Mouse (Mus musculus): ENCODE data around the gene Rpl34.

The Rpl34 gene

DNA sequence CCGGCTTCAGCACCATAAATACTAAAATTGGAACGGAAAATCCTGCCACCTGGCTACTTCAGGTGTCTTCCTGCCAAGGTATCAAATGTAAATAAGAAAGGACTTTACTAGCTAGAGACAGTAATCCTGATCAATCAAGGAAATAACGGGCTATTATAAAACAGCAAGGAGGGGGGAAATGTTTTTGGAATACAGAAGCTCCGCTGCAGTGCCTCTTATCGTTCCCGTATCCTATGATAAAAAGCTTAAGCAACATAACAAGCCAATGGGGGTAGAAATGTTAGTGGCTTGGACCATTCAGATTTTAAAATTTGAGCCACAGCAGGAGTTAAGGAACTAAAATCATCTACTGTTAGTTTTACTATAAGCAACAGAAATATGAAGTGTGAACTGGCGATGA is 20.1 kb downstream of the Rpl34 start:
- no peak for DNase-seq

DNA sequence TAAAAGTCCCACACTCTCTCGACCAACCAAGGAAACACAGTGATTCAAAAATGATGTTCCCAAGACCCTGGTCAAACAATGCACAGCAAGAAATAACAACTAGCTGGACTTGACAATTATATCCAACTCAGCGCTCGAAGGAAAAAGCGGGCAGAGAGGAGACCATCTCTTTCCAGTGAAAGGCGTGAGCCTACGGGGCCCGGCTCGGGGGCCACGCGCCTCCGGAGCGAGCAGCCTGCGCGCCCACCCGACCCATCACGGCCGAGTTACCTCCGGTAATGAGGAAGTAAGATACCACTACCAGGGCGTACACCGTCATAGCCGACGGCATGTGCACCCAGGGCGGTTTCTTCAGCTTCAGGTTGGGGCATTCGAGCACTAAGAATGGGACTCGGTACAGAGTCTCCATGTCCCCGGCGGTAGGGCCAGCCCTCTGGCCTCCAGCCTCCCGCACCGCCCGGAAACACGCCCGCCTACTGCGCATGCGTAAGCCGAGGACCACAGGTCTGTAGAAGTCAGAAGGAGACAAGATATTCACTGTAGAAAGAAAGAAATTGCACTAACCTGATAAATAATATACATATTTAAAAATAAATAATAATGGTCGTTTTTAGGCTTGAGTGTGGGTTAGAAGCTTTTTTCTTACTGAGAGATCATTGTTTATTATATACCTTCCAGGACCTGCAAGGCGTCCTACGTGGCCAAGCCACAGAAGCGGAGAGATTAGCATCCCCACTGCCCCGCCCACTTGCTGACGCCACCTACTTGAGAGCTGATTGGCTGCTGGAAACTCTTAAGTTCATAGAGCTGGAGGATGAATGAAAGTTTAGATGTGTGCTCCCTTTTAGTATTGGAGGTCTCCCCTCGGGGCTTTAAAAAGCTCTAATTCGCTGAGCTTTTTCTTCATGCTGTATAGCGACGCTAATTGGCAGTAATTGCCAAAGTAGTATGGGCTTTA is 21.0 kb downstream of the Rpl34 start, which contains the start of gene Ostc:
Gene Ostc (minus strand): TSS at position 478 of the 958 bp plus-strand sequence.
- DNase-seq: peak; percentile 94

DNA sequence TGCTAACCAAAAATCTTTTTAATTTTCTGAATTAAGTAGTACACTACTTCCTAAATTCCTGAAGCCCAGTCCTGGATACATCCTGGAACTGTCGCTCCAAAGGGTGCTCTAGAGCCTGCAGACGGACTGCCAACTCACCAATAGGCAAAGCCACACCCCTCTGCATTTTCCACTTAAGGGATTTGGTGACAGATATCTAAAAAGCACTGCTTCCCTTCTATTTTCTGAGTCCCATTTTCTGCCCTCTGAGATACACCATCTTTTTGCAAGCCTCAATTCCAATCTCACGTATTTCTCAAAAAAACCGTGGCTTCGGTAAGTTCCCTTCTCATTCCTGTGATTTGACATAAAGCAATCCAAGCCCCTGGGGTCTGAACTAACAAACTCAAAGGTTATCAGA is 21.7 kb downstream of the Rpl34 start:
- no peak for DNase-seq

DNA sequence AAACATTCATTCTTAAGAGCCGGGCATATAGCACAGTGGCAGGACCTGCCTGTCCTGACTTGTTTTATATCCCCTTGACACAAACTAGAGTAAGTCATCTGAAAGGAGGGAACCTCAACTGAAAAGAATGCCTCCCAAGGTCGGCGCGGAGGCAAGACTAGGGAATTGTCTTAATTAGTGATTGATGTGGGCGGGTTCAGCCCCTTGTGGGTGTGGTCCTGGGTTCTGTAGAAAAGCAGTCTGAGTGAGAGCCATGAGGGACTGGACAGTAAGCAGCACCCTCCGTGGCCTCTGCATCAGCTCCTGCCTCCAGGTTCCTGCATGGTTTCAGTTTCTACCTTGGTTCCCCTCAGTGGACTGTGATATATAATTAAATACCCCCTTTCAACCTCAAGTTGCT is 27.9 kb downstream of the Rpl34 start:
- no peak for DNase-seq

DNA sequence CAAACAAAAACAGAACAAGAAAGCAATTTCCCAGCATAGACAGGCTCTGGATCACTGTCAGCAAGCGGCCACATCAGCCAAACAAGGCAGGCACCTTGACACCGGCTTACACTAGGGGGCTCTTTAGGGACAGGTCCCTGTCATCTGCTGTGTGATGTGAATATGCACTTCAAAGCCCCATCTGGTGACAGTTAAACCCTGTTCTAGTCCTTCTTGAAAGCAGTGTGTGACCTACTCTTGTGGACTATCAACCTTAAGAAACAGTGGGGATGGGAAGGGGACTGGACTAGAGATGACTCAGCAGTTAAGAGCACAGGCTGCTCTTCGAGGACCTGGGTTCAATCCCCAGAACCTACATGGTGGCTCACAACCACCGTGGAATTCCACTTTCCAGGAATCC is 32.6 kb downstream of the Rpl34 start:
- no peak for DNase-seq

DNA sequence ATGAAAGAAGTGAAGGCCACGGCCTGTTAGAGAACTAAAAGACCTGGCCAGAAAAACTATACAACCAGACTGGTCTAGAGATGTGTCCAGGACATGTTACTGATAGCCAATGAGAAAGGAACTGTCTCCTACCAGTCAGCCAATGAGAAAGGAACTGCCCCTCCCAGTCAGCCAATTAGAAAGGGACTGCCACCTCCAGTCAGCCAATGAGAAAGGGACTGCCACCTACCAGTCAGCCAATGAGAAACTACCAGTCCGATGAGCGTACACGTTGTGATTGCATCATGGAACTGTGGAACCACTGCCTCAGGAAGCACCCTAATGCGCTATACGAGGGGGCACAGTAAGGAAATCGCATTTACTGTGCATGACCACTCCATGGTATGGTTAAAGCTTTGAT is 35.5 kb downstream of the Rpl34 start:
- DNase-seq: no peak

DNA sequence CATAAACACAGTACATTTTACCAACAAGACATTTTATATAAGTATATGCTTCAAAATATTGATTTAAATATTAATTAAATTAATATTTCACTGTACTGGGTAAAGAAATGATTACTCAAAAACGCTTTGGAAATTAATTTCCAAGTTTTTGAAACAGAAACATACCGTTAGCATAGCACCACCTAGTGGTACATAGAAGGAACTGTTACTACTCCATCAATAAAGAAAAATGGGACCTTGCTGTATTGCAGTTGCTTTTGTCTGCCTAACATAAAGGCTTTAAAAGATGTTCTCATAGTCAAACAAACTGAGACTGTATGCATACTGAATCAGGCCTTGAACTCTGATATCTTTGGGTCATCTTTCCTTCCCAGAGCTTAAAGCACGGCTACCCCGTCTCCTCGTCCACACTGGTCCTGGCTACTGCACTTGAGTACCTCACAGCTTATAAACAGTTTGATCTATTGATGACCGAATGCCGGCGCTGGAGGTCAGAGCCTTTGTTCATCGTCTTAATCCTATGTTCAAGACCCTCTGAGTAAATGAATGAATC is 36.1 kb downstream of the Rpl34 start:
- no peak for DNase-seq

DNA sequence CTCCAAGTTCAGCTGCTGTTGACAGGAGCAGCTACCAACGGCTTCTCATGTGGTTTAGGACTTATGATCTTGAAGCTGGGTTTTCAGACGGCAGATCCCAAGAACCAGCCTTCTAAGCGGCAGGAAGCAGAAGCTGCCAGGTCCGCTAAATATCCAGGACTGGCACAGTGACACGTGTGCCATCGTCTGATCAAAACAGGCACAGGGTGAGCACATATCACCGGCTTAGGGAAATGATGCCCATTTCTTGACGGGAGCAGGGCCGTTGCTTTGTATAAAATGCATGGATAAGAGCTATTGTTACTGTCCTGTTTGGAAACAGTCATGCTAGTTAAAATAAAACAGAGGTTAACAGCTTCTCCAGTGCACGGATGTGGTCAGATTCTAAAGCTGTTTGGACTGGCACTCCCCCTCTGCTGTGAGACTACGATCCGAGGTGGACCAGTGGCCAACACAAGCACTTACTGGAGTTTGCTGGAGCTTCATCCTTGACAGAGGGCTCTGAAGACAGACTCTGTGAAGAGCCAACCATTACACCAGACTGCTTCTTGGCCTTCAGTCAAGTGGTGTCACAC is 38.5 kb downstream of the Rpl34 start:
- no peak for DNase-seq

DNA sequence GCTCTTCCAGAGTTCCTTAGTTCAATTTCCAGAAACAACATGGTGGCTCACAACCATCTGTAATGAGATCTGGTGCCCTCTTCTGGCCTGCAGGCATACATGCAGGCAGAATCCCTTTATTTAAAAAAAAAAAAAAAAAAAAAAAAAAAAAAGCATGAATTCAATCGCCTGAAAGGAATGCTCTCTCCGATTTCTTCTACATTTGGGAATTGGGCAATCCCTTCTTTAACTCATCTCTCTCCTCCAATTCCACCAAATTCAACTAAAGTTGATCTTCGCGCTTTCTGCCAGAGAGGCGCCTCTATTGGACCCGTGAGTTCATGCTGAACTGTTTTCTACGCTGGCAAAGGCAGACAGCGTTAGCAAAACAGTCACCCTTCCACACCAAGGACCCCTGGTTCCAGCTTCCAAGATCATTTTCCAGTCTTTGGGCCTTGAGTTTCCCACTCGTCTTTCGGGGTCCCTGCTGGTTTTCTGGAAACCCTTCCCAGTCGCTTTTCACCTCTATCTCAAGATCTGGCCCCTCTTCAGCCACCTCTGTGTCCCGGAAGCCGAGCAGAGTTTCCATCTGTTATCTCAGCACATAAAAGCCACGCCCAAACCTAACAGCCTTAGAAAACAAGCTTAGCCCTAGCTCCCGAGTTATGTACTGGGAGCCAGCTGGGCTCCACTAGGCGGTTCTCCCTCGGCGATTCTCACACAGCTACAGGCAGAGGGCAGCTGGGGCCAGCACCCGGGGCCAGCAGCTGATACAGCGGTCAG is 39.2 kb downstream of the Rpl34 start:
- no peak for DNase-seq

DNA sequence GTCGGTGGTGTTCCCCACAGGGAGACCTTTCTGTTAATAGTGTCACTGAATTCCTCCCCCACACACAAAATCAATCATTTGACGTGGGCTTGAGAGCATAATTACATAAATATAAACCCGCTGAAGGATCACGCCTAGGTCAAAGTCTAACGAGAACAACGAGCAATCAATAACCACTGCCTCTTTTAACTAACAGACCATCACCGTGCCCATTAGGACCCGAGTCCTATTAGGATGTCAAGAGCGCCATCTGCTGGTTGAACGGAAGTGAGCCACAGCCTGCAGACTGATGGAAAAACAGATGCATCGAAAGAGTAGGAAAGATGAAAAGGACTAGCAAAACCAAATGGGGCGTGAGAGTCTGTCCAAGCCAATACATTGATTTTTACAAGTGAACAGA is 40.6 kb downstream of the Rpl34 start:
- peak; percentile 93 for DNase-seq

DNA sequence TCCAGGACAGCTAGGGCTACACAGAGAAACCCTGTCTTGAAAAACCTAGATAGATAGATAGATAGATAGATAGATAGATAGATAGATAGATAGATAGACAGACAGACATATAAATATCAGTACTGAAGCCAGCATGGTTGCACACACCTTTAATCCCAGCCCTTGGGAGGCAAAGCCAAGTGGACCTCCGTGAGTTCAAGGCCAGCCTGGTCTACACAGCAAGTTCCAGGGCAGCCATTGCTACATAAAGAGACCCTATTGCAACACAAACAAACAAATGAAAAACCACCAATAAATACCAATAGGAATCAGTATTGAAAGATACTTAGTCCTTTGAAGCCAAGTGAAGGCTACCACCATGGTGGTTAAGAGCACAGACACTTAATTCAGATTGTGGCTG is 43.1 kb downstream of the Rpl34 start:
- DNase-seq: no peak

DNA sequence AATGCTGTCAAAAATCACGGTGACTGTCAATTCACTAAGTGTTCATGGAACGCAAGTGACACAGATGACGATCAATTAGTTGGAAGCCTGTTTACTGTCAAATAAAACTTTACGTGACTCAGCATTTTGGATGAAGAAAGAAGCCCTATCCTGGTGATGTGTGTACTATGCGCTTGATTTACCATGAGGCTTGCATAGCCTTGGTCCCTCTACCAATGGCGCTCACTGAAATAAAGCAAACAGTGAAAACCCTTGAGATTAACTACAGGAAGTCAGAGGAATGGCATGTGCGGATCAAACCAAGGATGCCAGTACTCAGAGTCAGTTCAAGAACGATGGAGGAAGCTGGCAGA is 45.2 kb downstream of the Rpl34 start:
- no peak for DNase-seq

DNA sequence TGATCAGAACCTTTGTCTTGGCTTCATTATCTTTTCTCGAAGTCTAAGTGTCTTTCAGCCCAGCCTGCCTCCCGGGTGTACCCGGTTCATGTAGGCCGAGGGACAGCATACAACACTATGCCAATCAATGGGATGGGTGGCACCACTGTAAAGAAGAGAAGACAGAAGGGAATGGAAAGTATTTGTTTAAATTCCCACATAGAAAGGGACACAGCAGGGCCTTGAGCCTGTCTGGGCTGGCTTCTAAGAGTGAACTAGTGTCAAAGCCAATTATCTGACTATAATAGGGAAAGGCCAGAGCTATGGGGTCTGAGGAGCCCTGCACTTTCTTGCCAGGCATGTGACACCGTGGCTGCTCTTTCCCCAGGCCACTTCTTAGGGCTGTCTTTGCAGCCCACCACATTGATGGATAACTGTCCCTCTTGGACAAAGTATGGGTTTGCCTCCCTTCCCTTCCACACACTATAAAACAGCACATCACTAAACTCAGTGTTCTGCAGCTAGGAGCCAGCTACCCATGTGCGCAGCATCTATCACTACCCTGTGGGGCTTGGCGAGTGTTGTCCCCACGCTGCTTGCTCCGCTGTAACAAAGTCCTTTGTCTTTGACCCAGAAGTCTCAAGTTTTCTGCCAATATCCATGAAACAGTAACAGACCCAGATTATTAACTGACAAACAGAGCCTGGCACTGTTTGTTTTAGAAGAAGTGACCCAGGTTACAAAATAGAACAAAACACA is 45.8 kb downstream of the Rpl34 start:
- no peak for DNase-seq

DNA sequence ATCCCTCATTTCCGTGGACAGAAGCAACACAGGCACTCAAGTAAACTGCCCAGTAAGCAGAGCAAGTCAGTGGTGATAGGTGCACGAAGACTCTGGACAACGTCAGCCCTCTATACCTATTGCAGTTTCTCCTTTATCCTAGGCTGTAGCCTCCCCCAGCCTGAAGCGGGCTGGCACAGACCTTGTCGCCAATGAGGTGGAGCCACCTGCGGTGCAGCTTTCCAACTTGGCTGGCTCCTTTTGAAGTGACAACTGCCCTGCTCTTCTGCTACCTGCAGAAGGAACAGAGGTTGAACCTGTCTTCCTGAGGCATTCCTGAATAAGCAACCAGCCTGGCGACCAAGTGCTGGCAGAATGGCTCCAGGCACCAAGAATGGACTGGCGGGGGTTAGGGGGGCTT is 46.4 kb downstream of the Rpl34 start:
- DNase-seq: no peak

DNA sequence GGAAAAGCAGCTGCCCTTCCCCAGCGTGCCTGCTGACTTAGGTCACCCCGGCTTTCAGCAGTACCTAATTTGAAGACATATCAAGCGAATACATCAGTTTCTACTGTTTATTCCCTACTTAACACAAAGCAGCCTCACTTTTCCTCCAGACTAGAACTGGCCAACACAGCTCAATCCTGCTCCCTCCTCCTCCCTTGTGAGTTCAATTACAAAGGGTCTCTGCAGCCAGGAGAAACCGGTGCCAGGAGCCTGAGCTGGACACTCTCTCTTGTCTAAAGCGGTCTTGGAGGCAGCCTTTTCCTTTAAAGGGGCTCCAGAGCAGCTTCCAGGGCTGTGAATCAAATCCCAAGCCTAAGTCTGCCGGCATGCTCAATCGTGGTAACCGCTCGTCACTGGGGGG is 48.0 kb downstream of the Rpl34 start:
- DNase-seq: no peak

DNA sequence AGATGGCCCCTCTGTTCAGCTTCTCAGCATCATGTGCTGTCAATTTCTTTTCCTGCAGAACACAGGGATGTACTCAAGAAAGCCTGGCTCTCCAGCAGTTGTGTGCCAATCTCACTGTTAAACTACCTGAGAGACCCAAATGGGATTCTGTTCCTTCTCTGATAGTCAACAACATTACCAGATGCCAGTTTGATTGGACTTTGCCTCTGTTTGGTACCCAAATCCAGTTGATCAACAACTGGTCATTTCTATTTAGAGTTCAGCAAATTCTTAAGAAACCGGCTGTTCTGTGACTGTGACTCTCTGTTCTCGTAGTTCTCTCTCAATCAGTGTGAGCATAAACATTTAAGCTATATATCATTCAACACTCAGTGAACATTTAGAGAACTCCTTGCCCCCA is 49.0 kb downstream of the Rpl34 start:
- no peak for DNase-seq

DNA sequence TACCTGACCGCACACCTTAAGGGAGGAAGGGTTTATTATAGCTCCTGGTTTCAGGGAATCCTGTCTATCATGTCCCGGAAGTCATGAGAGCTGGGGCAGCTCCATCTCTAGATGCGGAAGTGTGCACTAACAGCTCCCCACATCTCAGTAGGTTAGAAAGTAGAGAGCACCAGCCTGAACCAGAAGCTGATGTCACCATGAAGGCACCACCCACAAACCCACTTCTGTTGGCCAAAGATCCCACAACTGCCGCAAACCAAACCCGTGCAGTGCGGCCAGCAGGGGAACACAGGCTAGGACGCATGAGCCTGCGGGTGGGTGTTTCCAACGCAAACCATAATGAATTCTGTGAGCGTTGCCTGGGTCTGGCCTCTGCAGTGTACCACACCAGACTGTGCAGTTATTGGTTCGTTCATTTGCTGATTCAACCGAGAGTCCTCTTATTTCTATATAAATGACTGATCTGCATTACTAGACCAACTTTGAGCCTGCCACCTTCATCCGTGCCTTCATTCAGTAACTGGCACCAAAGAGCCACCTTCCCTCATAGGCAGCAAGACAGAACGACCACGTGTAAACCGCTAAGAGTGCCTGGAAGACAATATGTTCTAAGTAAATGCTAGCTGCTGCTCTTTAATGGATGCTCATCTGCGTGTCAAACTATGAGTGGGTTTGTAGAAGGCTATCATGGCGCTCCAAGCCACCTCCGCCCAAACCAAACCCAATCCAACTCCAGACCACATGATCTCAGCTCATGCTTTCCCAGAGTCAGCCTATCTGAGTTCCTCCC is 52.3 kb downstream of the Rpl34 start:
- no peak for DNase-seq
